Mouse (Mus musculus): ENCODE data around the gene Gm21969.

Gm21969 gene

DNA sequence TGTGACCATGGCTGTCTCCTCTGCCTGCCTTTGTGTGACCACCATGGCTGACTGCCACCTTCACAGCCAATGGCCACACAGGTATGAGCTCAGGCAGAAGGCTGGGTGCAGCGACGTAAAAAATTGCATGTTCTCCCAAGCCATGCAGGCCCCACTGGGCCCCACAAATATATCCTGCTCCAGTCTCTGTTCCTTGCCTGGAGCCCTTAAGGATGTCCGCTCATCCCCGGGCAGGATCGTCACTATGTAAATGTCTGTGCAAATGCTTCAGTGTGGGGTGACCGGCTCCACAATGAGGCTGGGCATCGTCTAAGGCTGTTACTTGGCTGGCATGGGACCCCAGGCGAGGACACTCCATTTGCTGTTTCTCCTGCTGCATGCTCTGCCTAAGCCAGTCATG is 50.3 kb downstream of the Gm21969 start, which contains the start of gene Tas1r2:
Tas1r2 (plus strand) TSS at position 301 of the 400 bp plus-strand sequence.
- no peak for DNase-seq (ENCODE audit: low spot score)

DNA sequence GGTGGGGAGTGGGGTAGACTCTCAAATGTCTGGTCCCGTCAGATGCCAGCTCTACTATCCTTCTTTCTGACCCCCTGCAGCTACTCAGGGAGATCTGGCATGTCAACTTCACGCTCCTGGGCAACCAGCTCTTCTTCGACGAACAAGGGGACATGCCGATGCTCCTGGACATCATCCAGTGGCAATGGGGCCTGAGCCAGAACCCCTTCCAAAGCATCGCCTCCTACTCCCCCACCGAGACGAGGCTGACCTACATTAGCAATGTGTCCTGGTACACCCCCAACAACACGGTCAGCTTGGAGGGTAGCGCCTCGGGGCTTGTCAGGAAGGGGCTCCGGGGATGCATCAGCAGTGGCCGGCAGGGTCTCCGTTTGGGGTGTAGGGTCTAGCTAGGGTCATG is 58.9 kb downstream of the Gm21969 start:
- DNase-seq (ENCODE audit: low spot score), result no peak

DNA sequence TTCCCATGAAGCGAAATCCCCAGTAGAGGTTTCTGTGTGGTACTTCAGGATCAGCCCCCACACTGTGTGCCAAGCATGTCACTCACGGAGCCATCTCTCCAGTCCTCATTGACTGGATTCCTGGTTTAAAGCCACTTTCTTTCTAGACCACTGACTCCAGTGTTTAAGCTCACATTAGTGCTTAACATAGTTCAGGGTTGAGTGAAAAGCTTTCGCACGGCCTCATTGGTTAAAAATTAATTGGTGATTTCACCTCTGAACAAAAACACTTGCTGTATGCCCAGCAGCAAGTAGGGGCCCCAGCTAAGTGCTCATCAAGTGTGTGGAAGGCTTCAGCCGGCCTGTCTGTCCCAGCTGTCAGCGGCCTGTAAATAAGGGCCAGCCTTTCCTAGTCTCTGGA is 64.6 kb downstream of the Gm21969 start:
- peak; percentile 41 for DNase-seq (ENCODE audit: low spot score)

DNA sequence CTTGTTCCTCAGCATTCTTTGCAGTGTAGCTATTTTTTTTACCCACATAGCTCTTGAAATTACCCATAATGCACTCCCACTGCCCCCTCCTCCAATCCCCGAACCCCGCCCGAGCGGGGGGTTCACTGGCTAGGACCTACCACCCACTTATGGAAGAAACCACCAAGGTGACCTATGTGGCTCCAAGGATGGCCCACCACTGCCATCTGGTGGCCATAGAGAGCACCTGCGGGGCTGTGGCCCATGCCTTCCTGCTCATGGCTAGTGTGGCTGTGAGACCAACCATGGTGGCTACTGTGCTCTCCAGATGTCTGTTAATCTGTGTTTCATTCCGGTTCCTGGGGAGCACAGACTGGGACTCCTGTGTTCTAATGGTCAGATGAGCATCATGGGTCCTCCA is 66.9 kb downstream of the Gm21969 start:
- peak; percentile 90 for DNase-seq (ENCODE audit: low spot score)

DNA sequence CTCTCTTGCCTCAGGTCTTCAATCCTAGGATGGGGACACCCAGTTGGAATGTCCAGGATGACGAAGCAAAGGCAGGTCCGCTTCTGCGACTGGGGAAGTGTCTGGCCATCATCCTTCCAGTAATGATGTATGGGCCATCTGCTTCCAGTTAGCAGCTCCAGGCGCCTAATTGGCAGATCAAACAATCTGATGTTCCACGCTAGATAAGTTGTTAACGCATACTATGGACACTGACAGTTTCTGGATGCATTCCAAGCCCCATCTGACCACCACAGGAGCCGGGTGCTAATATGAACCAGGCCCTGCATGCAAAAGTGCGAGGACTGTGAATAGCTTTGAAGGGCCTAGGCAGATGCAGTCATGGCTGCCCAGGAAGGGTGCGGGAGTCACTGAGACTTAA is 72.7 kb downstream of the Gm21969 start:
- no peak for DNase-seq (ENCODE audit: low spot score)

DNA sequence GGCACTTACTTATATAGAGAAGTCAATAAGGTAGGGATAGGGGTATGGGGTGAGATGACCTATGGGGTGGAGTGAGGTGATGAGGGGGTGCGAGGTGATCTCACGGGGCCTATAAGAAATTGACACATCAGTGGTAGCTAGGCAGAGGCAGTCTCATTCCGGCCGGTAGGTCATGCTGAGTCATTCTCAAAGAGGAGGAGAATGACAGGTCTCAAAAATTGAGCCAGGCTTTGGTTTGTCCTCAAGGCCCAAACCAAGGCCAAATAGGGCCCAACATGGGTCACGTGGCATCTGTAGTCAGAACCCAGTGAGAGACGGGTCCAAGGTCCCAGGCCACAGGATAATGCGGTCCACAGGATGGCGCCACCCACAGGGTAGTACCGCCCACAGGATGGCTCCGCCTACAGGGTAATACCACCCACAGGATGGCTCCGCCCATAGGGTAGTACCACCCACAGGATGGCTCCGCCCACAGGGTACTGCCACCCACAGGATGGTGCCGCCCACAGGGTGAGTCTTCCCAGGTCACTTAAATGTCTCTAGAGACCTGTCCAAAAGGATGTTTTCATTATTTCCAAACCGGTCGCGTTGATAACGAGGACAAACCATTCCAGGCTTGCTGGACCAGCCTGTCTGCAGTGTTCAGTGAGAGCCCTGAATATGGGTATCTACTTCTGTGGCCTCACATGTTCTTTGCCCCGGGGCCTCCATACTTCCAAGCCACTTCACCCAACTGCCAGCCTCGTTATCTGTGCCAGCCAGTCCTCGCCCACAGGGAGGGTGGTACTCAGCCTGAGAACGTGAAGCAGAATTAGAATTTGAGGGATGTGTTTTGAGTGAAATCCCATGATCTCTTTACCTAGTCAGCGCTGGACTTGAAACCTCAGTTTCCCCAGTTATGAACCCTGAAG is 81.0 kb downstream of the Gm21969 start:
- no peak for DNase-seq (ENCODE audit: low spot score)

DNA sequence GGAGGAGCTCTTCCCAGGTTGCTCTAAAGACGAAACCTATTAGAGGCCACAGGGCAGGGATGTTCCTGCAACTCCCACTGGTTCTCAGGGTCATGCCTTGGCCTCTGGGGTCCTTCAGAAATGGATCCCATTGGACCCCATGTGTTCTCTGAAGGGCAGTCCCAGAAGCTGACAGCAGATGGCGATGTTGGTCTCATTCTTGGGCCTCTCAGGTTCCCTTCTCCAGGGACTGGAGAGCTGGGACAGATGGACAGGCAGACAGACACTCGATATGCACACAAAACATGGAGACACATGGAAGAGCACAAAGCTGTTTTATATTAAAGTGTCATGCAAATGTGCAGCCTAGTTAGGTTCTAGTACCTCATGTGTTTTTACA is 81.6 kb downstream of the Gm21969 start:
- DNase-seq (ENCODE audit: low spot score), result peak; percentile 91

DNA sequence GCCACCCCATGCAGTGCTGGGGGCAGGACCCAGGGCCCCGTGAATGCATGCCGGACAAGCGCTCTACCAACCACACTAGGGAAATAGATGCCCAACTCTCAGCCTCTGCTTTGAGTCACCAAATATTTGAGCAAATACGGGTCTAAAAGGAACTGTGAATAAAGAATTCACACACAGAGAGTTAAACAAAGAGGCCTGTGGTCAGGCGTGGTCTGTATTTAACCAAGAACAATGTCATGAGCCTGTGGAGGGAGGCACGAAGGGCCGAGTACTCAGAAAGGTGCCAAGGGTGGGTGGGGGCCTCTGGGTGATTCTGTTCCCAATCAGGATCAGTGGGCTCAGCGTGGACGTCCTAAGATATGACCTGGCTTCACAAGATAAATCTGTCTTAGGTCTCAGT is 85.1 kb downstream of the Gm21969 start:
- DNase-seq (ENCODE audit: low spot score), result no peak

DNA sequence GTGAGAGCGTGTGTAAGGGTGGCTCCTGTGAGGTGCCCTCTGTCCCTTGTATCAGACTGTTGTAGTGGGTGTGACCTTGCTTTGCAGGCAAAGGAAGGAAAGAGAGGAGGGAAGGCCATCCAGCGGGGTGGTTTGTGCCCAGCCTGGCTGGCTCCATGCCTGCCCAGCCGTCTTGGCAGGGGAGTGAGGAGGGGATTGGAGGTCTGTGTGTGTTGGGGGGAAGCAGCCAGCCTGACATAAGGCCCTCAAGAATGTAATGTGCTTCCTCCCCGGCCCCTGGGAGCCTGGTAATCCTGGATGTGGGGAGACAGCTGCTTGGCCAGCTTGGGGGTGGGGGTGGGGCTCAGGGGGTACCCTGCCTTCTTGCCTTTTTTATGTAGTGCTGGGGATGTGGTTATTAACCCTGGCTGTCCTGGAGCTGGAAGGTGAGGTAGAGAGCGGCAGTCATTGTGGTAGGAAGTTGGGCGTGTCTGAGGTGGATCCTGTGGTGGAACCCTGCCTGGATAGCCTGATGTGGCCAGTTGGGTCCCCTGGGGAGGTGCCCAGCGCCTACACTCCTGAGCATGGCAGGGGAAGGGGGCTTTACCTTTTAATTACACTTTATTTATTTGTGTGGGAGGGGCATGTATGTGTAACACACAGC is 86.8 kb downstream of the Gm21969 start:
- DNase-seq (ENCODE audit: low spot score), result no peak

DNA sequence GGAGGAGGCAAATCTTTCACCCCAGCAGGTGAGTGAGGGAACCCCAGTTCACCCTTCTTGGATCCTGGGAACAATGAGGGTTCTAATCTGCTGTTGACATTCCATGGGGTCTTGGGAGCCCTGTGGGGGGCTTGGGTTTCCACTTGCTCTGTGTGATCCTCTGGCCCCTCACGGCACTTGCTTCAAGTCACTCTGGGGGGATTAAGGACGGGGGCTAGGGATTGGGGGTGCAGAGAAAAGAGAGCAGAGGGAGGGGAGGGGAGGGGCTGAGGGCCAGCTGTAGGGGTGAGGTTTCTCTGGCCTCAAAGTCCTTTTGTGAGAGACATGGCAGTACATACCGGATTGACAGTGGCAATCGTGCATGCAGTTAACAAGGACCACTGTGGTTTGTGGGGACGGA is 90.3 kb downstream of the Gm21969 start:
- no peak for DNase-seq (ENCODE audit: low spot score)

DNA sequence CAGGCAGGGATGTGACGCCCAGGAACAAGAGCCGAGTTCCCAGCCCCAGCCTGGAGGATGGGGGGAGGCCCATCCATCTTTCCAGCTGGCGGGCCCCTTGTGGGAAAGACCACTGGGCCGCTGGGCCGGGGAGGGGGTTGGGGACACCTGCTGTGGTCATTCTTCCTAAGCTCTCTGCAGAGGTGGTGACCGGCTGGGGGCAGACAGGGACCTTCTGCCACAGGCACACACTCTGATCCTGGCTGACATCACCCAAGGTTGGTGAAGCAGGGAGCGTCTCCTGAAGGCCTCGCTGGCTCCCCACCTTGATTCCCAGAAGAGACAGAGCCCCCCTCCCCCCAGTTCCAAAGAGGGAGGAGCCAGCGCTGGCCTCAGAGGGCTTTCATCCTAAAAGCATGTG is 94.8 kb downstream of the Gm21969 start:
- DNase-seq (ENCODE audit: low spot score), result peak; percentile 48

DNA sequence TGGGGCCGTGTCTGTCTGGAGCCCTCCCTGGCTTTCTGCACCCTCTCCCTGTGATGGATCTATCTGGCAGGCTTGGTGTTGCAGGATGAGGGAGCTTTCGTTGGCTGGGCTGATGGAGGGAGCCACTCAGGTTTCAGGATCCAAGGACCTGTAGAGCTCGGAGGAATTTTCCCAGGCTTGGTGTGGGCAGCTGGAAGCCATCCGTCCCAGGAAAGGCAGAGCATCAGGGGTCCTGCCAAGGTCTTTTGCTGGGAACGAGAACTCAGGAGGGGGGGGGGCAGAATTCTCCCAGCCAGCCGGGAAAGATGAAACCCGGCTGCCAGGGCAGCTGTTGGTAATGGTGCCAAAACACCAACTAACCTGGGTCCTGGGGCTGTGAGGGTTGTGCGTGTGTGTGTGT is 95.6 kb downstream of the Gm21969 start:
- DNase-seq (ENCODE audit: low spot score), result no peak

DNA sequence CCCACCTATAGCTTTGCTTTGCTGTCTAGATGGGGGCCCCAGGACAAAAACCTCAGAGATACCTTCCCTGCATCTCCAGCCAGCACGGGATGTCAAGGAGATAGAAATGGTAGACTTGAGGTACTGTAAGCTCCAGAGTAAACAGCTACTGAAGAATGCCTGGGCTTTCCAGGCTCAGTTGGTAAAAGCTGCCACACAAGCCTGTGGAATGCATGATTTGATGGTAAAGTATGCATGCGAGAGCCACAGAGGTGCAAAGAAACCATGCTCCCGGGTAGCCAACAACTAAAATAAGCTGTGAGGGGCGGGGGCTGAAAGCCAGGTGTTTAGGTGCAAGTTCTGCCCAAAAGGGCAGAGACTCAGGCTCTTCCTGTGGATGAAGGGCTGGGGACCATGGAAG is 99.9 kb downstream of the Gm21969 start:
- no peak for DNase-seq (ENCODE audit: low spot score)

DNA sequence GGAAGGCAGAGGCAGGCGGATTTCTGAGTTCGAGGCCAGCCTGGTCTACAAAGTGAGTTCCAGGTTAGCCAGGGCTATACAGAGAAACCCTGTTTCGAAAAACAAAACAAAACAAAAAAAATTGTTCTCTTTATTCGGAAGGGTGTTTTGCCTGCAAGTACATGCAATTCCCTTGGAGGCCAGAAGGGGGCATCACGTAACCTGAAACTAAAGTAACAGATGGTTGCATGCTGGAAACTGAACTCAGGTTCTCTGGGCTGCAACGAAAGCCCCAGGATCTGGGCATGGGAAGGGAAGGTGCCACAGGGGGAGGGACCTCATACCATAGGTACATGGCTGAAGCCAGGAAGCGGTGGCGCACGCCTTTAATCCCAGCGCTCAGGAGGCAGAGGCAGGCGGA is 100.5 kb downstream of the Gm21969 start:
- no peak for DNase-seq (ENCODE audit: low spot score)

DNA sequence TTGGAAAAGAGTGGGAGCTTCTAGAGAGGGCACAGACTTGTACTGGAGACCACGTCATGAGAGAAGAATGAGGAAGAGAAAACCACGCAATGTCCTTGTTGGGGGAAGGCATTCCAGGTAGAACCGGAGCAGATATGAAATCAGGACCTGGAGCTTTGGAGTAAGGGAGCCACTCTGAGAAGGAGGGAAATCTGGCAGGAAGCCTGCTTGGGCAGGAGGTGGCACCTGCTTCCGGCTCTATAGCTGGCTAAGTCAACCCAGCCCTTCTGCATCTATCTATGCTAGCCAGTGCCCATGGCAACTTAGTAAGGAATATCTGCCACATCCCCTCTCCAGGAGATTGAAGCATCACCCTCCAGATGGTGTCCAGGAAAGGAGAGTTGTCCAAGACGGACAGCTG is 103.0 kb downstream of the Gm21969 start:
- no peak for DNase-seq (ENCODE audit: low spot score)

DNA sequence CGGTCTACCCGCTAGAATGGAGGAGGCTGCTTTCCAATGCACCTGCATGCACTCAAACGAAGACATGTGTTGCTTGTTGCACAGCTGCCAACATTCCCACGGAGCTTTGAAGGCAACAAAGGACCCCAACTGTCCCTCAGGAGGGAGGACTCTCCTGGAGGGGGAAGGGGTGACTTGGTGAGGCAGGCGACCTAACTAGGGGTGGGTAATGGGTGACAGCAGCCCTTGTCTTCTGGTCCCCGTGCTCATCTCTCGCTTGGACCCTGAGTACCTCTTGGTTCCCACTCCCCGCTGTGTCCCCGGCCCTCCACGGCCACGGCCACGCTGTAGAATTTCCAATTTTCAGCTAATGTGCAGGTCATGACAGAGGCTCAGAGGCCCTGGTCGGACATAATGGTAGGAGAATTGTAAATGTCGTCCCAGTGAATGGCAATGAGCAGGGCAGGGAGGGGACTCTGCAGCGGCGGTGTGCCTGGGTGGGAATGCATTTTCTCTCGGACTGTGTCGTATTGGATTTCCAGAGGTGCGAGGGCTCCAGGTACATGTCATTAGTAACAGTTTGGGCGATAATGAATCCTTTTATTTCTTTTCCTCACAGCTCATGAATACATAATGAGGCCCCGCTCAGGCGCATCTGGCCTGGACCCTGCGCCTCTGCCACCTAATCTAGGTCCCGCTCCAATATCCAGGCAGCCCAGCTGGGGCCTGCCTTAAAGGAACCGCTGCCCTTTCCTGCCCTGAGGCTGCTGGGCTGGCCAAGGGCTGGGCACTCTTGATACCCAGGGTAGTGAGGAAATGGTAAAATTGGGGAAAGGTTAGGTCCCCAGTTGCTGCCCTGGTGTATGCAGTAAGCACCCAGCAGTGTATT is 107.7 kb downstream of the Gm21969 start:
- DNase-seq (ENCODE audit: low spot score), result peak; percentile 39

All from retina, embryonic 14.5 days (tissue).